Mouse (Mus musculus) brown adipose tissue, adult 24 weeks (tissue): Measurements from ENCODE around the gene Frmd8. TPM values are rescaled to one million over a fixed set of nuclear protein-coding genes. Genes with fewer than 3 reads are reported as not detected.

Experiments used
- H3K27ac ChIP-seq: fragments of 200-500 bp; replicated peaks from 2 replicates; pipeline ENCODE4 v1.5.1; 2012; ENCODE audit warnings: low read depth, mild to moderate bottlenecking, low read length
- H3K4me1 ChIP-seq: fragments of 200-500 bp; 2 replicates; pipeline ENCODE4 v1.6.1; 2012; ENCODE audit warnings: low read length, mixed read lengths; ENCODE audit not compliant: control insufficient read depth, insufficient read depth, insufficient read length
- H3K4me3 ChIP-seq: fragments of 200-500 bp; 2 replicates; pipeline ENCODE4 v1.5.1; 2012; ENCODE audit warnings: low read depth, mild to moderate bottlenecking, low read length, moderate library complexity; ENCODE audit not compliant: insufficient read depth
- polyA plus RNA-seq: library from polyadenylated mRNA; stranded (reverse); fragments of >200 nt; gene quantifications from 2 replicates; pipeline ENCODE4 v1.2.4, GENCODE M21; 2012; ENCODE audit not compliant: missing spikeins, insufficient read depth, insufficient read length

Frmd8 gene
- polyA plus RNA-seq, 1 experiment, result 6.6 TPM

DNA sequence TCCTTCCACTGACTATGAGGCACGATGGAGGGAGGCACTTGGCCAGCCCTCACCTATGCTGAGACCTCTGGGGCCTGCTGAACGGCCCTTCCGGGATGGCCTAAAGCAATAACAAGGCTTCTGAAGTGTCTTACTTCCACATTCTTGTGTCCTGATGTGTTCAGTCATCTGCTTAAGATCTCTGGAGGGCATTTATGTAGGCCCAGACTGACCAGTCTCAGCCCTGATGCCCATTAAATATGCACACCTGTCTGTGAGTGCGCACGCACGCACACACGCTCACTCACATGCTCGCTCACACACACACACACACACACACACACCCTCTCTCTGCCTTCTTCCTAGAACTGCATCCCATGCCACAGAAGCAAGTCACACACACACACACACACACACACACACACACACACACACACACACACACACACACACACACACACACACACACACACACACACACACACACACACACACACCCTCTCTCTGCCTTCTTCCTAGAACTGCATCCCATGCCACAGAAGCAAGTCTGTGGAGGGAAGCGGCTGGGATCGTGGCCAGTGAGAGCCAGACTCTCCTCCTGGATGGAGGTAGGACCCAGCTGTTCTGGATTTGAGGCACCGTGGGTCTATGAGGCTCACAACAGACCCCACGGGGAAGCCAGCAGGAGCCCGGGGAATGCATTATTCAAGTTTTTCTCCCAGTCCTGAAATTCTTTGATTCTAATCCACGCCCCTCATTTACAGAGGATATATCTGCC is 65.9 kb downstream of the Frmd8 start:
- Histone ChIP-seq H3K4me1 (peaks cover 60% of the 10 kb centered on the region), H3K4me3 (no peak overlapping the region), H3K27ac (peak overlapping the region; percentile 95)

DNA sequence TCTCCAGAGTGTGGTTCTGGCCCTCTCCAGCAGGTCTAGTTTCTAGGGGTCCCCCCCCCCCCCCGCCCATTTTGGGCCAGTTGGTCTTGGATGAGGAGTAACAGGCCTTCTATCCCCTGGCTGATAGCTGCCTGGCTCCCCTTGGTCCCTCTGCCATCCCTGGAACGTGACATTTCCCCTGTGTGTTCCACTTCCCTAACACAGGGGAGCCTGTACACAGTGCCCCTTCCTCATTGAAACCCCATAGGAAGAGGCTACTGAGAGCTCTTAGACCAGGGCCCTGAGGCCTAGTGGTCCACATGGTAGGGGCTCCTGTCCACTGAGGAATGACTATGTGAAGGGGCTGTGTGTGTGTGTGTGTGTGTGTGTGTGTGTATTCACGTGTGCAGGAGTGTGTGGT is 67.3 kb downstream of the Frmd8 start:
- peak overlapping the region; percentile 96 for H3K27ac ChIP-seq
- H3K4me1 ChIP-seq, result peaks cover 59% of the 10 kb centered on the region
- H3K4me3 ChIP-seq, result no peak overlapping the region

DNA sequence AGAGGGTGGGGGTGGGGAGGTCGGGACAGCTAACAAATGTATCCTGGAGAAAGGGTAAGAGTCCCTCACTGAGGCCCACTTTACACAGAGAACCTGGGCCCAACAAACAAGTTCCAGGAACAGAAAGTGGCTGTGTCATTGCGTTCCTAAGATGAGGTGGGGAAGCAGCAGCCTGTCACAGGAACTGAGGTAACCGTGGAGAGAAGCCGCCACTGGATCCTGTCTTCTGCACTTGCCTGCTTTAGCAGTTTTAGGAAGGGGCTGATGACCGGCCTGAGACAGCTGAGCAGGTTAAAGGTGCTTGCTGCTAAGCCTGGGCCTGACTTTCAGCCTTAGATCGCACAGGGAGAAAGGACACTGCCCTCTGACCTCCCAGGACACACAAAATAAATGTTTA is 68.3 kb downstream of the Frmd8 start:
- no peak overlapping the region for H3K4me3 ChIP-seq
- H3K27ac ChIP-seq, result peak overlapping the region; percentile 96
- peaks cover 54% of the 10 kb centered on the region for H3K4me1 ChIP-seq

DNA sequence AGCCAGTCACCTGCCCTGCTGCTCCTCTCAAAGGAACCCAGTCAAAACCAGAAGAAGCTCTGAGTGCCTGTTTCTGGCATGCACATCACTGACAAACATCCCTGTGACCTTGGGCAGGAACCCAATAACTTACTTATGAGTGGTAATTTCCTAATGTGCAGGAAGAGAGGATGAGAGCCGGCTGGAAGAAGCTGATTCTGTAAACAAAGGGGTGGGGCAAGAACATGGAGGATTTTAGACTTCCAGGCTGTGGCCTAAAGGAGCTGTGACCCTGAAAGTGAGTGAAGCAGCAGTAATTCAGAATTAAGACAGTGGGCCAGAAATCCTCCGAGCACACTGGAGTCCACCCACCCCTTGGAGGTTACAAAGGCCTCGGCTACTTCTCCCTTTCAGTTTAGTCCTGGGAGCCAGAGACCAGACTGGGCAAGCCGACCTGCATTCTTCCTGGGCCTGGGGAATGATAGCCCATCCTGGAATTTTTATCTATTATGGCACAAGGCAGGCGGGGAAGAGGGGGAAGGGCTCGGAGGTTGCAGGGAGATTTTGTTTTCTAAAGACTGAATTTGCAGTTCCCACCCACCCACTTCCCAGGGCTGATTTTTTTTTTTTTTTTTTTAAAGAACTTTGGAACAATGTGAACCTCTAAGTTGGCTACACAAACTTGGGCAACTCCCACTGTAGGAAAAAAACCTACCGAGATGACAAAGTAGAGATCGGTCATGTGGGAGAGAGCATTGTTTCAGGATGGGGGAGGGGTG is 68.8 kb downstream of the Frmd8 start:
- Histone ChIP-seq H3K4me3 (peak overlapping the region; percentile 24), H3K27ac (peak overlapping the region; percentile 96), H3K4me1 (peaks cover 48% of the 10 kb centered on the region)

DNA sequence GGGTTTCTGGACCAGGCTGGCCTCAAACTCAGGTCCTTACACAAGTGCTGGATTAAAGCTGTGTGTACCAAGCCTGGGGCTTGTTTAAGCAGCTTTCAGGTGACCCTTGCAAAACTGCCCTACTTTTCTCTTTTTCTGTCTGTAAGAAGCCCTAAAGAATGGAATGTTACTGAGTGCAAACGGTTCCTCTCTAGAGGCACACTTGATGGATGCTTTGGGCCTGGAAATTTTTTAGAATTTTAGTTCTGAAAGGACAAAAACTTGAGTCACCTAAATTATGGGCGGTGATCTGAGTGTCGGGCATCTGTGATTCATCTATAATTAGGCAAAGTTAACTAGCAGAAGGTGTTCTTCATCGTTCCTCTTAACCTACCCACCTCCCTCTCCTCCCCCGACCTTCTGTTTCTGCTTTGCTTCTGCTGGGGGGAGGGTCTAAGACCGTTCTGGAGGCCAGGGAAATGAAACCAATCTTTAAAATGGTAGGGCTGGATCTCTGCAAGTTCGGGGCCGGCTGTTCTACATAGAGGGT is 70.6 kb downstream of the Frmd8 start:
- Histone ChIP-seq H3K4me1 (peaks cover 30% of the 10 kb centered on the region), H3K27ac (peak overlapping the region; percentile 97), H3K4me3 (peak overlapping the region; percentile 60; the same call in 1 of the 2 replicates)

DNA sequence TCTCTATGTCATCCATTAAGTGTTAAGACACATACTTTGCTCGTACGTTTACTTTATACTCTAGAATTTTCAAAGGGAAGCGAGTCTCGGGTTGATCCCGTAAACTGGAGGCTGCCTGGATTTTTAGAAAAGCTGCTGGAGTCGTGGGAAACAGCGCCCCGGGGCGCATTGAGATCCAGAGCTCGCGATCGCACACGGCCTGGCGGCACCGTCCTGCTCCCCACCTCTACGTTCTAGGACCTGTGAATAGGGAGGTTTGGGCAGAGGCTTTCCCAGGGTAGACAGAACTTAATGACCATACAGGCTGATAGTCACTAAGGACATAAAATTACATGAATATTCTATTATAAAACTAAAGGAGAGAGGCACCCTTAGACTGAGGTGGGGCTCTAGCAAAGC is 71.2 kb downstream of the Frmd8 start:
- Histone ChIP-seq H3K4me1 (peaks cover 27% of the 10 kb centered on the region), H3K27ac (peak overlapping the region; percentile 97), H3K4me3 (peak overlapping the region; percentile 60)

DNA sequence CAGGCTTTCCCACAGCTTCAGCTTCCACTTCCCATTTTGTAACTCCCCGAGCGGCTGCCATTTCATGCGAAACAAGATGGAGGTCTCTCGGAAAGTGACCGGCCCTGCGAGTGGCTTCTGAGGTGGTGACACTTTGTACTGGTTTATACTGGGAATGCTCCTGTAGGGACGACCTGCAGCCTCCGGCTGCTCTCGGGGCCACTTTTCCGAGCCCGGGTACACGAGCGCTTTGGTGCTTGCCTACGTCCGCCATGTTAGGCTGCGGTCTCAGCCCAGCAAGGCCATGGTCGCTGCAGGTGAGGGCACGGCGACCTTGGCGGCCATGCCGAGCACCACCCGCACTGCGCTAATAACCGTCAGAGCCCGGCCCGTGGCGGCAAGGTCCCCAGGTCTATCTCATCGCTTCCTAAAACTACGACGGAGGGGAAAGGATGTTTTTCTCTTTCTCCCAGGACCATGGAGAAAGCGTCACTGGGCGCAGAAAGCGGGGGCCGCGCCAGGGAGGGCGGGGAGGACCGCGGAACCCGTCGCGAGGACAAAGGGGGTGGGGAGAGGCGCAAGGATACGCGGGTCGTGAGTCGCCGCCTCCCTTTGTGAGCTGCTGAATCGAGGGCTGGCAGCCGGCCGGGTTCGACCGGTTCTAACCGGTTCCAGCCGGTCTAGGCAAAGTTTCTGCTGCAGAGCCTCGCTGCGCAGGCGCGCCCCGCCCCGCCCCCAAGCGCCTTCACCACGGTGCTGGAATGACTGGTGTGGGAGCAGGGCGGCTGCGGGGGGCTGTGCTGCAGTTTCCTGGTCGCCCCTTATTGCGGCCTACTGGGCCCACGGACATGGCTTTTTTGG is 71.8 kb downstream of the Frmd8 start:
- Histone ChIP-seq H3K27ac (peak overlapping the region; percentile 100), H3K4me3 (peak overlapping the region; percentile 79), H3K4me1 (peaks cover 22% of the 10 kb centered on the region)

DNA sequence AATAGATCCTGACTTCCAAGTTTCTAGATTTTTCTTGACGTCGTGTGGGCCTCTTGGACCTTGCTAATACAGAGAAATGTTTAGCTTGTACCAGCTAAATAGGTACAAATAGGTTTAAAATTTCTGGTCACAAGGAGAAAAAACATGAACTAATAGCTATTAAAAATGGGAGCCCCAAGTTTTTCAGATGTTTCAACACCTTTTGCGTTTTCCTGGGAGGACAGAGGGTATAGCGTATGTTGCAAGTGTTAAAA is 72.4 kb downstream of the Frmd8 start:
- Histone ChIP-seq H3K27ac (peak overlapping the region; percentile 100), H3K4me1 (peaks cover 16% of the 10 kb centered on the region)

DNA sequence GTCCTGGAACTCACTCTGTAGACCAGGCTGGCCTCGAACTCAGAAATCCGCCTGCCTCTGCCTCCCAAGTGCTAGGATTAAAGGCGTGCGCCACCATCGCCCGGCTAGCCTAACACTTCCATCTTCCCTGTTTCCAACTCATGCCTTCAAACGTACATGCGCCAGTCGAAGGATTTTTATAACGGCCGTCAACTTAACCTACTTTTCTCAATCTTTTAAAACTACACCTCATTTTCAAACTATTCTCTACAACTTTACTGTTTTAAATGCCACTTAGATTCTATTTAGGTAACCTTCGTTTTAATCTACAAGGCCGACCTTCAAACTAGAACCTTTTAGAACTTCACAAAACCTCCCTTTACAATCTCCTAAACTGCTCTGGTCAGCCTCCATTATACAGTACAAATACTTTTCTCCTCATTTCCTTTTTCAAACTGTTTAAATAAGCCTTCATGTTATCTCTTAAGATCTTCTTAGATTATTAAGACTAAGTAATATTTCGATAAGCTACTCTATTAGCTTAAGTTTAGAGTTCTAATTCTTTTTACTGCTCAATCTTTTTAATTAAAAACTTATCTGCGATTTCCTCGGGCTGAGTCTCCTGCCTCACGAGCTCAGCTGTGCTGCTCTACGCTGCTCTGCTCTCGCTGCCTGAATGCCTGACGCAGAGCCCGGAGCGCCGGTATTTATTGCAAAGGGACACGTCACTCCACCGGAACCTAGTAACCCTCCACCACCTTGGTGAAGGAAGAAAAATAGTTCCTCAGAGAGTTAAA is 72.9 kb downstream of the Frmd8 start:
- H3K4me3 ChIP-seq, result peak overlapping the region; percentile 95
- peak overlapping the region; percentile 100 for H3K27ac ChIP-seq
- H3K4me1 ChIP-seq, result peaks cover 16% of the 10 kb centered on the region

More for the DNA sequence above, 72.4 kb downstream of the Frmd8 start:
- H3K4me3 ChIP-seq, result peak overlapping the region; percentile 79

DNA sequence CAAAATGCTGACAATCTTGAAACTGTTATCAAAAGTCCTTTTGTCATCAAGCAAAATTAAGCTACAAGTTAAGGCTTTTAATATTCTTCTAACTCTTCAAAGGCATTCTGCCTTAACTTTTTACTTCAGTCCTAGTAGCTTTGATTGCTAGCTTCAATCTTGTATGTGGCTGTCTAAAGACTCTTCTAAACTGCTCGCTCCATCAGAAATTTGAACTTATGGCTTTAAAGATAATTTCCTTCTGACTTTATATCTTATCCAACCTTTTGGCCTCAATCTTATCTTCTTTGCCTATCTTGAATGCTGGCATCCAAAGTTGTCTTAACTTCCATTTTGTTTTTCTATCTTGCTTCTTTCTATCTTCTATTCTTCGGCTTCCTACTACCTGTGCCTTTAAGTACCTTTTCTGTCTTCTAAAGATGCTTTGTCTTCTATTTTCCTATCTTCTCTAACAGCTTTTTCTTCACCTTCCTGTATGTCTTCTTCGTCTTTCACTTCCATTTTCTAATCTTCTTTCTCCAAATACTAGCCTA is 73.6 kb downstream of the Frmd8 start:
- Histone ChIP-seq H3K27ac (peak overlapping the region; percentile 80), H3K4me1 (peaks cover 12% of the 10 kb centered on the region), H3K4me3 (peak overlapping the region; percentile 95)

DNA sequence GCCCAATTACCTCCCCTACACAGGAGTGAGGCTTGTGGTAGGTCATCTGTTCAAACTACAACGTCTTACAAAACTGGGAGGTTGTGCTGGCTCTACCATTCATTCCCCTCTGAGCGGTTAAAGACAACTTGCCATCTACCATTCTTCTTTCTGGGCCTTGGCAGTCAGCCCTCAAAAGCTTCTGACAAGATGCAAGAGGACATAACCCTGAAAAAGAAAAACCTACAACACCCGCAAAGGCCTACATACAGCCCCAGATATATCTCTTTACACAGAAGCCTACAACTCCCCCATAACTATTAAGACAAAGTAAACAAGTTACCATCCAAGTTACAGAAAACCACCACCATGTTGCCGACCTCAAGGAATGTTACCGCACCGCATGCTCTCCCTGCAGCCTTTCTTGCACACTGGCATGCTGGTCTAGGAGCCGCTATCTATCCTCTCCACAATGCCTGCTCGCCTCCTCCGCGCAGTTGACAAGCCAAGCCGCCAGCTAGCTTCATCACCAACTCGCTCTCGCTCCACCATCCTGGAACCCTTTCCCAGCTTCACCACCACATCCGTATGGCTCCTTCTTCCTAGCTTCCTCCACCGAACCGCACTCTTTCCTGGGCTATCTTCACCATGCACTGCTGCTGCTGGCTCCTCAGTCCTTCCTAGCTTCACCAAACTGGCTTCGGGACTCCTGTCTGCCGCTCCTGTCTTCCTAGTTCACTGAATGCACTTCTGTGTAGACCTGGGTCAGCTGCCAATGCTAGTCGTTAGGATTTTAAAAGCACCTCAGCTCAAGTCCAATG is 74.2 kb downstream of the Frmd8 start:
- Histone ChIP-seq H3K27ac (peak overlapping the region; percentile 53), H3K4me3 (peak overlapping the region; percentile 95), H3K4me1 (peaks cover 9% of the 10 kb centered on the region)

DNA sequence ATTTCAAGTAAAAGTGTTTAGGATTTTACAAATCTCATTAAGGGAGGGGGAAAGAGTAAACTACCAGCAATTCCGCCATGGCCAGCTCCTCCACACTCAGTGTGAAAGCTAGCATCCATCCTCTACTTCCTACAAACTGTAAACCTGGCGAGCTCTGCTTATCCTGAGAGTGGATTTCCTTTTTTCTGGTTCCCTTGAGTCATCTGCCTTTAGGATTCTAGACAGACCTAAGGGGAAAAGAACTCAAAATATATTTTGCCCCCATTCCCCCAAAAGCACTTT is 74.8 kb downstream of the Frmd8 start:
- H3K27ac ChIP-seq, result peak overlapping the region; percentile 53
- peaks cover 8% of the 10 kb centered on the region; the same call in 1 of the 2 replicates for H3K4me1 ChIP-seq
- peak overlapping the region; percentile 95 for H3K4me3 ChIP-seq
